Mouse (Mus musculus): ENCODE data around the gene Ucp3. TPM values are rescaled to one million over a fixed set of nuclear protein-coding genes. Genes with fewer than 3 reads are reported as not detected.
"Not testable (repeated sequence)": the region's sequence is repeated elsewhere in the genome, so short reads cannot be mapped to it uniquely, and the experiment has no call there.

The Ucp3 gene
- total RNA-seq, 1 experiment from 2014 or later, result not detected

DNA sequence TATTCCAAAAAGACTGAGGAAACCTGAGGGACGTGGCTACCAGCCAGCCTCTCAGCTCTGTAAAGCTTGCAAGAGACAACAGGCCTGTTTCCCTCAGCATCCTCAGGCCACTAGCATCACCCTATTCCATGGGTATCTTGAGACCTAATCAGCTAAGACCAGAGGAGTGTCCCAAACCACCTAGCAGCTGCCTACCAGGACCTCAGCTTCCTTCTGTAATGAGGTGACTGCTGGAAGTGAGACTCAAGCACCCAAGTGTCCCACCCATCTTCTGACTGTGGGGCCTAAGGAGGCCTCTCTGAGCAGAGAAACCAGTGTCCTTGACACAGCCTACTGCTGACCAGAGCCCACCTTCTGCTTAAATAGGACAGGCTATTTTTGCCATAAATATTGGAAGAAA lies 3.3 kb upstream of the Ucp3 start:
- ATAC-seq (replicated peaks; ENCODE audit: insufficient number of reproducible peaks, low FRiP score, low TSS enrichment, poor library complexity, severe bottlenecking), result no peak

DNA sequence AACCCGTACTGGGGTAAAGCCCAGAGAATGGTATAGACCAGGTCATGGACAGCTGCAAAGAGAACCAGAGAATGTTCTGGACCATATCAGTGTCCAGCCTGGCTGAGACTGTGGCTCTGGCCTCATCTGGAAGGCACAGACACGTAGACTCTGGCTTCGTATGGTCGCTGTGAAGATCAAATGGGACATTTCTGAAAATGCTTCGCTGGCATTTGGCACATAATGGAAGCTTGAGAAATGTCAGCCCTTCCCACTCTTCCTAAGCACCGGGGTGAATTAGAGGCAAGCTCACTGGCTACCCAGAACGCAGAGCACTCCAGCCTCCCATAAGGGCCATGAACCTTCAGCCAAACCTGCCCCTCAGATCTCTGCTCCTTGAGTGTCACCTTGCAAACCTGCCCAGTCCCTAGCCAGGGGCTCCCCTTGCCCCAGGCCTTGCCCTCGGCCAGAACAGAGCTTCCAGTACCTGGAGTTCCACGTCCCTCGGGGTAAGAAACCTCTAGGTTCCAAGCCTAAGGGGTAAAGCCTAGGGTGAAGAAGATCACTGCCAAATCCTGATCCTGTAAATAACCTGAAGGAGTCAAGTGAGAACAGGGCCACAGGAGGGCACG lies 1.9 kb upstream of the Ucp3 start:
- ATAC-seq (replicated peaks; ENCODE audit: insufficient number of reproducible peaks, low FRiP score, low TSS enrichment, poor library complexity, severe bottlenecking), result no peak

DNA sequence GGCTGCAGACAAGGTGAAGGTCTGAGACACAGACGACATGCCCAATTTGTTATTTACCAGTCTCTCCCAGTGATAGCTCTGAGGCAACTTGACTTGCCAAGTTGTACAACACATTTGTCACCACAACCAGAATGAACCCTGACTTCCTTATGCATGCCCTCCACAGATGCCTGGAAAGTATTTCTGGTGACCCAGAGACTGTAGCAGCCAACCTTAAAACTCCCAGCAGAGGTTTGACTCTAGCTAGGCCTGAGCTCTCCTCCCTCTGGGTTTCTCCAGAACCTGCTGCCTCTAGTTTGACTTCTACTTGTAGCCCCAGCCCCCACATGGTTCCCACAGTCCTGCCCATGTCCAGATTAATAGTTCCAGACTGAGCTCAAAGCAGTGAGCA lies 1.4 kb upstream of the Ucp3 start:
- no peak for ATAC-seq (replicated peaks; ENCODE audit: insufficient number of reproducible peaks, low FRiP score, low TSS enrichment, poor library complexity, severe bottlenecking)

DNA sequence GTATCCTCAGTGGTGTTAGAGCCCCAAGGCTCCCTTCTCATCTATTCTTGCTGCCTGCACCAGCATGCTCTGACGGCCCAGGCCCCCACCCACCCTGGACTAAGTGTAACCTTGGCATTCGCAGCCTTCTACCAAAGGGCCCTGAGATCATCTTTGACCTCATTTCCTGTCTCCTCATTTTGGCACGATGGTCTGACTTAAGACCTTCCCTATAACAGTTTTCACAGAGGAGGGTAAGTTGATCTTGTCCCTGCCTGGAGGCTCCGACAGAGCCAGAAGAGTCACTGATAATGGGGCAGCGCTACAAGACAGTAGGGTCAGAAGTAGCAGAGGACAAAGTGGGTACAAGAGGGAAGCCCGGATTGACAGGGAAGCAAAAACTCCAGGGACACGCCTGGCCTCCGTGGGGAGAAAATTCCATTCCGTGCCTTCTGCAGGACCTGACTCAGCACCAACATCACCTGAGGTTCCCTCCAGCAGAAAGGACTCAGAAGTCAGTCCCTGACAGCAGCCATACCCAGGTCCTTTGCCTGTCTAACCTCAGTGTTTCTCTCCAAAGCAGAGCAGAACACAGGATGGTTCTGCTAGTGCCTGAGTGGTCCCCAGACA lies 1.2 kb downstream of the Ucp3 start:
- ATAC-seq (replicated peaks; ENCODE audit: insufficient number of reproducible peaks, low FRiP score, low TSS enrichment, poor library complexity, severe bottlenecking), result no peak

DNA sequence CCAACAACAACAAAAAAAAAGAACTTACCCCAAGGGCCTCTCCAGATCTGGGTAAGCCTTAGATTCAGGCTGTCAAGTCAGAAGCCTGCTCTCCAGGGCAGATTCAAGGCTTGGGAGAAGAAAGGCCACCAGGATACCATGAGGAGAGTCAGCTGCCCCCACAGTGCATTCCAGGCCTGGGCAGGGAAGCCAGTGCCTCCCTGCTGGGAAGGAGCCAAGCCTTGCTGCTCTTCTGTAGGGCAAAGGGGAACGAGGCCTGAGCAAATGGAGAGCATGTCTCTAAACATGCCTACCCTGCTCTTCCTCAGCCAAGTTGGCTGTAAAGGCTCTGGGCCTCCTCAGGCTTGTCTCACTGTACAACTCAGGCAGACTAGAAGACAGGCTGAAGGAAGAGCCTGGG lies 1.9 kb downstream of the Ucp3 start:
- no peak for ATAC-seq (replicated peaks; ENCODE audit: insufficient number of reproducible peaks, low FRiP score, low TSS enrichment, poor library complexity, severe bottlenecking)

DNA sequence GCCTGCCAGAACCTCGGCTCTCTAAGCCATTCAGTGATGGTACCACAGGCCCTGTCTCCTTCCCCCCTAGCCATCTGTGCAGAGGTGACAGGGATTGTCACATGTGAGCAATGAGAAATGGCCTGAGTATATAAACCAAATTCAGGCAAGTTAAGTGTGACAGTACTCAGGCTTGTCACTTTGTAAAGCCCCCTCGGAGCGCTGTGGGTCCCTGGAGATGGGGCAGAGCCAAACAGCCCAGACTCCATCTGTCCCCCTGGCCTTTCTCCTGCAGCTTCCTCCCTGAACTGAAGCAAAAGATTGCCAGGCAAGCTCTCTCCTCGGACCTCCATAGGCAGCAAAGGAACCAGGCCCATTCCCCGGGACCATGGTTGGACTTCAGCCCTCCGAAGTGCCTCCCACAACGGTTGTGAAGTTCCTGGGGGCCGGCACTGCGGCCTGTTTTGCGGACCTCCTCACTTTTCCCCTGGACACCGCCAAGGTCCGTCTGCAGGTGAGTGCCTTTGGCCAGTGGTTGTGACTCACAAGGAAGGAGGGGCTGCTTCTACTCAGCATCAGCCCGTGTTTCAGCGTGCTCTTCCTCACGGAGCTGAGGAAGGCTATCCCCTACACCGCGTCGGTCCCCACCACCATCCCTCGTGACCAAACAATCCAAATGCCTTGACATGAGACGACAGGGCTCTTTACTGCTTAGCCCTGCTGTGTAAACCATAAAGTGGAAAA lies 6.5 kb downstream of the Ucp3 start:
- no peak for ATAC-seq (replicated peaks; ENCODE audit: insufficient number of reproducible peaks, low FRiP score, low TSS enrichment, poor library complexity, severe bottlenecking)

DNA sequence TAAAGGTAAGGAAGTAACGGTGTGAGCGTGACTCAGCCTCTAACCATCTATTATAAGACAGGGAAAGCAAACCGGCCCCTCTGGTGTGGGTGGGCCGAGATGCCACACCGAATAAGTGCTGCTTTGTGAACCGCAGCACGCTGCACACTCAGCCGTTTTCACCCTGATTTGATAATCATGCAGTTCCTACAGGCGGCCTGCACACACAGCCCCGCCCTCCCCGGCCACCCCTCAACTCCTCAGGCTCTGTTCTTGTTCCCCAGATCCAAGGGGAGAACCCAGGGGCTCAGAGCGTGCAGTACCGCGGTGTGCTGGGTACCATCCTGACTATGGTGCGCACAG lies 7.0 kb downstream of the Ucp3 start:
- ATAC-seq (replicated peaks; ENCODE audit: insufficient number of reproducible peaks, low FRiP score, low TSS enrichment, poor library complexity, severe bottlenecking), result no peak

DNA sequence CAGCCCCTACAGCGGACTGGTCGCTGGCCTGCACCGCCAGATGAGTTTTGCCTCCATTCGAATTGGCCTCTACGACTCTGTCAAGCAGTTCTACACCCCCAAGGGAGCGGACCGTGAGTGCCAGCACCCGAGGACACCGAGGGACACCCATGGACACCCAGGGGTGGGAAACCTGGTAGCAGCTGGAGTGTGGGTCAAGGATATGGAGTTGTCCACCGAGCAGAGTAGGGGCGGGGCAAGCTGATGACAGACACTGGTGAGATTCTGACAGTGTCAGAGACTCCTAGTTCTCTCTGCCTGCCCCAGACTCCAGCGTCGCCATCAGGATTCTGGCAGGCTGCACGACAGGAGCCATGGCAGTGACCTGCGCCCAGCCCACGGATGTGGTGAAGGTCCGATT lies 7.4 kb downstream of the Ucp3 start:
- ATAC-seq (replicated peaks; ENCODE audit: insufficient number of reproducible peaks, low FRiP score, low TSS enrichment, poor library complexity, severe bottlenecking), result no peak

DNA sequence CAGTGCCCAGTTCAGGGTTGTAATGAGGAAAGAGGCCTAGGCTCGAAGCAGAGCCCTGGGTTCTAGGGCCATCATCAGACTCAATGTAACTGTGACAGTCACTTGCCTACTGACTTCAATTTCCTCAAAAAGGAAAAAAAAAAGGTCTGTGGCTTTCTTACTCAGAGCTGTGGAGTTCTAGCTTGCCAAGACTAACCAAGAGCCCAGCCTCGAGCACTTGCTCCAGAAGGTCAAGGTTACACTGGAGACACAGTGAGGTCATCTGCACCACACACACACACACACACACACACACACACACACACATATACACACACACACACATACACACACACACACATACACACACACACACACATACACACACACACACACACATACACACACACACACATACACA lies 9.3 kb downstream of the Ucp3 start:
- ATAC-seq (replicated peaks; ENCODE audit: insufficient number of reproducible peaks, low FRiP score, low TSS enrichment, poor library complexity, severe bottlenecking), result not testable (repeated sequence)

DNA sequence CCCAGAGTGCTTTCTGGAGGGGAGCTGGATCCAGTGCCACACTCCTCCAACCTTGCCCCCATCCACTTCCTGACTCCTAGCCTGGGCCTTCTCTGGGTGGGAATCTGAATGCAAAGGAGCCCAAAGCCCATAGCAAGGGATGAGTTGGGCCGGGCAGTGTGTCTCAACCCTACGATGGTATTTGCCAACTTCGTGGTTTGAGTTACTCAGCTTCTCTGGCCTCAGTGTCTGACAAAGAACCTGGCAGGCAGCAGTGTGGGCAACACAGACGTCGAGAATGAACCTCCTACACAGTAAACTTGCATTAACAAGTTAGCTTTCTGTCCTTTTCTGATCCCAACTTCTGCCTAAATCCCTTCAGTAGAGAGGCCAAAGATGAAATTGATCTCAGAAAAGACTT lies 11.7 kb downstream of the Ucp3 start:
- peak; percentile 24; the same call in 1 of the 2 replicates for ATAC-seq (replicated peaks; ENCODE audit: insufficient number of reproducible peaks, low FRiP score, low TSS enrichment, poor library complexity, severe bottlenecking)

DNA sequence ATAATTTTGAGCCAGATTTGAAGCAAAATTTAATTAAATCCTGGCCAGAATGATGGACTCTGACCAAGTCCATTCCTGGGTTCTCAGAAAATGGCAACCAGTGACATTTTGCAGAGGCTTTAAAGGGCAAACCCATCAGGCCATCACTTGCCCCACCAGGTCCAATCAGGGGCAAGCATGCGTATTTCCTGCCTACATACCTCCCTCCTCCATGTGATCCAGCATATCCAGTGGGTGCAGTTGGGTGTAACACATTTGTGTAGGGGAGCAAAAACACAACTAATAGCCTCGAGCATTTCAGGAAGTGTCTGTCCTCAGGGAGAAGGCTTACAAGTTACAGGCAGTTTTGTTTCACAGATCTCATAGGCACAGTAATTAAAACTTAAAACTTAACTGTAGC lies 14.5 kb downstream of the Ucp3 start:
- ATAC-seq (replicated peaks; ENCODE audit: insufficient number of reproducible peaks, low FRiP score, low TSS enrichment, poor library complexity, severe bottlenecking), result peak; percentile 91

DNA sequence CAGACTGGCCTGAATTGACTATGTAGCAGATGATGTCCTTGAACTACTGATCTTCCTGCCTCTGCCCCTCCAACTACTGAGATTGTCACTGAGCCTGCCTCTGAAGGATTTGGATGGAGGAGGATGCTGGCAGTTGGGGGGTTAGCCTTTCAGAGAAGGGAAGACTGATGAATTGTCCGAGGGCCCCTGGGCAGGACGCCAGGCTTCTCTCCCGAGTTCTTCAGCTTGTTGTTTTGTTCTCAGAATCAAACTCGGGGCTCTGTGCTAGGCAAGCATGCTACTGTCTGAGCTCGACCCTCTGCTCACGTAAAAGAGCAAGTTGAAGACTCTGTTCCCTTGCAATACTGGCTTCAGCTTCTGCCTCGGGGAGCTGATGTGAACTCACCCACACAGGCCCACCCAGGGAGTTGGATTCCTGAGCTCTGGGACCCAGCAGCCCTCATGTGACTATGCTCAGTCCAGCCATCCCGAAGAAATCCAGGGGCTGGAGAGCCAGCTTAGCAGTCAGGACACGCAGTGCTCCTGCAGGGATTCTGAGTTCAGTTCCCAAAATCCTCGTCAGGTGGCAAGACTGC lies 15.8 kb downstream of the Ucp3 start:
- no peak for ATAC-seq (replicated peaks; ENCODE audit: insufficient number of reproducible peaks, low FRiP score, low TSS enrichment, poor library complexity, severe bottlenecking)

DNA sequence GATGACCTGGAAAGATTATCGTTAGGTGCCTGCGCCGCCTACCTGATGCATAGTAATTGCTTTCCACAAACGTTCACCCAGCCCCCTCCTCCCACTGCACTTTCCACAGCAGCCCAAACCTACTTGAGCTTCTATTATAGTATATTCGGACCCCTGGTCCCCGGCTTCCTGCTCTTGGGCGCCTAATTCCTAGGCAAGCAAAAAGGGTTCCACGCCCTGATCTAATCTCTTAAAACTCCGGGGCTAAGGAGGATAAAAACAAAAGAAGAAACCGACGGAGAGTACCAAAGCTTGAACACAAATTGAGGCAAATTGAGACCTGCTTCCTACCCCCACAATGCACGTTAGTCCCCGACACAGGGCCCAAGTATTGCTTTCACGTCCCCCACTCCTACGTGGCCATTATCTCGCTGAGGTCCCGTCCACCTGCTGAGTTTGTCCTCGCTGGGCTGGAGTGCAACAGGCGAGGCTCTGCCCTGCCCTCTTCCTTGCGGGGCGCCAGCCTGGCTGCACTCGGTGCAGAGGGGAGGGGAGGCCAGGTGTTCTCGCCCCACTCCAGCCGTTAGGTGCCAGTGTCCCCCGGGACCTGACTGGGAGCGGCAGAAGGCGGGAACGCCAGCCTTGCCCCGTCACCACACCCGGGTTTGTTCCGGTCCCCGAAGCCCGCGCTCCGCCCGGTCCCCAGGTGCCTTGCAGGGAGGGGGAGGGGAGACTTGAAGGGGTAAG lies 19.8 kb downstream of the Ucp3 start:
- ATAC-seq (replicated peaks; ENCODE audit: insufficient number of reproducible peaks, low FRiP score, low TSS enrichment, poor library complexity, severe bottlenecking), result no peak

DNA sequence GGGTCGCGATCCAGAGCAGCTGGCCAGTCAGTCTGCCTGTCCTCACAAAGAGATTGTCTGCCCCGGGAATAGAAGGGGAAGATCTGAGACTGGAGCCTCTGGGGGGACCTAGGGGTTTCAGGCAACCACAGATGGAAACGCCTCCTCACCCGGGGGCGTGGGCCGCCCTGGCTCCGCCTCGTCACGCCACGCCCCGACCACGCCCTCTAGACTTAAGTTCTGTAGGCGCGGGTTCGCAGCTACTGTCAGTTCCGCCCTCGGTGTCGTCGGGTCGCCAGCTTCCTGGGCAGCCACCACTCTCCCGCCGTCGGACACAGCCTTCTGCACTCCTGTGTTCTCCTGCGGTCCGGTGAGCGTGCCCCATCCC lies 20.3 kb downstream of the Ucp3 start, which contains the start of gene Ucp2:
Ucp2 (plus strand) TSS at position 221 of the 367 bp plus-strand sequence.
- ATAC-seq (replicated peaks; ENCODE audit: insufficient number of reproducible peaks, low FRiP score, low TSS enrichment, poor library complexity, severe bottlenecking), result peak; percentile 66

DNA sequence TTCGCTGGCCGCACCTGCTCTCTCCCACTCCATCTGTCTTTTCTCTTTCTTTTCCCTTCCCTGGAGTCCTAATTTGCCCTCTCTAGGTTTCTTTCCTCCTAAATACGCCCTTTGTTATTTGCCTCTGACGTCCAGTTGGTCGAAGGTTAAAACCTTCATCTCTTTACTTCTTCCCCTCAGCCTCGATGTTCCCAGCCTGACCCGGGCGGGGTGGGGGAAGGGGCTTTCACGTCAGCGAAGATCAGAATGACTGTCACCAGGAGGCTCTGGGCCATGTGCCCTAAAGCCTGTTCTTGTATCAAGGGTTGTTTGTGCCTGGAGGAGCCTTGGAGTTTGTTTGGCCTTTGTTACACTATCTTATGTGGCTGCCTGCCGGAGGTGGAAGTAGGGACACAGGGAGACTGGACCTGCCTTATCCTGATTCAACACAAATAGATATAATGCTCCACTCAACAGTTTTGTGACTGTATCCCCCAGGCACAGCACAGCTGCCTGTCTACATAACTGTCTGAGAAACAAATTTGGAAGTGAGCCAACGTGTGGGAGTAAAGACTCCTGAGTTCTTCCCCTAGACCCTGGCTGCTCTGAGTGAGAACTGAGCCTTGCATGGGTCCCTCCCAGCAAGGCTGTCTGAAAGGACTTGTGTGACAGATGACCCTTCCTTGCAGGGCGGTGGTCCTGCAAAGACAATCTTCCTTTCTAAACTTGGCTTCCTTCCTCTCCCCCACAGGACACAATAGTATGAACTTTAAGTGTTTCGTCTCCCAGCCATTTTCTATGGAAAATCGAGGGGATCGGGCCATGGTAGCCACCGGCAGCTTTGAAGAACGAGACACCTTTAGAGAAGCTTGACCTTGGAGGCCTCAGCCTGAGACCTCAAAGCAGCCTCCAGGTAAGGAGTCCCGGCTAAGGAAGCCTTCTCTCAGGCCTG lies 21.0 kb downstream of the Ucp3 start:
- no peak for ATAC-seq (replicated peaks; ENCODE audit: insufficient number of reproducible peaks, low FRiP score, low TSS enrichment, poor library complexity, severe bottlenecking)

DNA sequence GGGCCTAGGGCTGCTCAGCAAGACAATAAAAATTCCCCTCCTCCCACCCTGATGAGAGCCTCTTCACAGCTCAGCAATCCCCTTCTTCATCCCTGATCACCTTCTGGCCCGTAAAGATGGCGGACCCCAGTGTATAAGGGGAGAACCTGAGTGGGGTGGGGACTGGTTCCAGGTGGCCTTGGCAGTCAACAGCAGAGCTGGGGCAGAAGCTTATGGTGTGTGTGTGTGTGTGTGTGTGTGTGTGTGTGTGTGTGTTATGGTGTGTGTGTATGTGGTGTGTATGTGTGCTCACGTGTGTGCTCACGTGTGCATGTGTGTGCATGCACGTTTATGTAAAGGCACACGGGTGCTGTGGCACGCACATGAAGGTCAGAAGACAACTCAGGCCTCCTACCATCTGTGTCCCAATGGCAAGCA lies 21.6 kb downstream of the Ucp3 start:
- no peak for ATAC-seq (replicated peaks; ENCODE audit: insufficient number of reproducible peaks, low FRiP score, low TSS enrichment, poor library complexity, severe bottlenecking)

DNA sequence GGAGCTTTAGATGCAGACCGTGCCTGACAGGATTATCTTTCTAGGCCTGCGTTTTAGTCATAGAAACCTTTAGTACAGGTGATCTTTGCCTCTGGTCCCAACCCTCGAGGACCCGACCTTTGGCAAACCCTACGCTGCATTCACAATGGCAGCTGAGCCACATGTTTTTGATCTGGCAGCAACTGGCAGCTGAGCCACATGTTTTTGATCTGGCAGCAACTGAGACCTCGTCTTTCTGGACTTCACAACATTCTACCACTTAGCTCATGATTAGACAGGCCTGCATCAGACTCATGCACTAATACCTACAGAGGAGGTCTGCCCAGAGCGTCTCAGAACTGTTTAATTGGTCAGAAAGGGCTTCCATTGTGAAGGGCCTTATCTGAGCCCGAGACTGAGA lies 22.3 kb downstream of the Ucp3 start:
- no peak for ATAC-seq (replicated peaks; ENCODE audit: insufficient number of reproducible peaks, low FRiP score, low TSS enrichment, poor library complexity, severe bottlenecking)

DNA sequence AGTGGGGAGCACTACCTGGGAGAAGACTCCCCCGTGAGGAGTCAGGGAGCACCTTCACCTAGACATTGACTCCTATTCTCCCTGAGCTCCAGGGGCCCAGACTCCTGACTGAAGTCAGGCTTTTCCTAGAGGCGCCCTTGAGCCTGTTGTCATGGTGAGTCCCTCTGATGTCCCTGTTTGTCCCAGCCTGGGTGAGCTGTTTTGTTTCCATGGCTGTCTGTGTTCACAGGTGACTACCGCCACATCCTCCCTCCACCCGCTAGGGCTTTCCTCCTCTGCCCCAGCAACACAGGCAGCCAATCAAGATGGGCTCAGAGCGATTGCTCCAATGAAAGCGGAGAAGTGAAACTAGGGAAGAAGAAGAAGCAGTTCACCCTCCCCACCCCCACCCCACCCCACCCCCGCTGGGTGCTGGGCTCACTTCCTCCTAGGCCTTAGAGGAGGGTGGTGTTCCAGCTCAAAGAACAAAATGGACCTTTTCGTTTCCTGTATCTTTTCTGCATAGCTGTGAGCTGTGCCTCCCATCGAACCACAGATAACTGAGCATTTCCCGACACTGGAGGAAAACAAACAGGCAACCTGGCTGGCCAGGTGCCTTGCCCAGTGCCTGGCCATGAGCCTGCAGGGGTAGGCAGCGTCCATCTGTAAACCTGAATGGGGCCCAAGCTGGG lies 22.9 kb downstream of the Ucp3 start:
- ATAC-seq (replicated peaks; ENCODE audit: insufficient number of reproducible peaks, low FRiP score, low TSS enrichment, poor library complexity, severe bottlenecking), result peak; percentile 75
